Mouse (Mus musculus) brain, adult 10 weeks (tissue): ENCODE data around the gene Pwp2. TPM values are rescaled to one million over a fixed set of nuclear protein-coding genes. Genes with fewer than 3 reads are reported as not detected.

ENCODE experiments used
- polyA plus RNA-seq: library from polyadenylated mRNA; stranded (reverse); fragments of 350-450 nt; fragmentation: Illumina TruSeq; extraction: RNeasy Lipid Tissue Mini Kit (QIAGEN cat#74804); gene quantifications from one replicate; pipeline ENCODE4 v1.2.3, GENCODE M21; 2015; ENCODE audit warnings: low read depth, low replicate concordance

Pwp2 gene
- polyA plus RNA-seq, result 15.9 TPM

DNA sequence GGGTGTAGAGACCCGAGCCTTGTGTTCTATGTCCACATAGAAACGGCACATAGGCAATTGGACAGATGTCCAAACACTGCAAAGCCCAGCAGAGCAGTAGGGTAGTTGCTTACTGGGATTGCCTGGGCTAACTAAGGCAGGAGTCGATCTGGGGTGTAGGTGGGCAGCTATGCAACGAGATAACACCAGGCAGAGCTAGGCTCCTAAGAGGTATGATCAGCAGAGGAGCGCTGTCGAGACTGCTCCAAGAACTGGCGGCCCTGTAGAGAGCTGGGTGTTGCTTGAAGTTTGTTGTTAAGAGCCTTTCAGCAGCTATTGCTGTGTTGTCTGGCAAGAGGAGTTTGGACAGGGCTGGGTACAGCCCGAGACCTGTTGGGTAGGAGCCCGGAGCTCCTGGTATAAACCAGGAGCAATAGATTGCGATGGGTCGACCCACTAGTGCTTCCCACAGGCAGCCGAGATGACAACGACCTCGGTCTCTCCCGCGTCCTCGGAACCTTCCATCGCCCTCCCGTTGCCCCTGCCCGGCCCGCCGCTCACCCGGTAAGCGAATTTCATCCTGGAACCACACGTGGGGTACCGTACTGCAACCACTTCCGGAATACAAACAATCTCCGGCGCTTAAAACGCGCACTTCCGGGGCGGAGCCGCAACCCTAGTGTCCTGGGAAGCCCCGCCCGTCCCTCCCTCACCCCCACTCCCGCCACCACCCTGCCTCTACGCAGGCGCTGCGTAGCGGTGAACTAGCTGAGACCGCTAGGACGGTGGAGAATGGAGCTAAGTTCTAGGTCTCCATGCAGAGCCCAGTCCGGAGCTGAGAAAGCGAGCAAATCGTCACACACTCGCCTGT, at the start of gene Pwp2:
Gene Pwp2, minus strand, starts transcription at position 619 of the 850 bp plus-strand sequence.

DNA sequence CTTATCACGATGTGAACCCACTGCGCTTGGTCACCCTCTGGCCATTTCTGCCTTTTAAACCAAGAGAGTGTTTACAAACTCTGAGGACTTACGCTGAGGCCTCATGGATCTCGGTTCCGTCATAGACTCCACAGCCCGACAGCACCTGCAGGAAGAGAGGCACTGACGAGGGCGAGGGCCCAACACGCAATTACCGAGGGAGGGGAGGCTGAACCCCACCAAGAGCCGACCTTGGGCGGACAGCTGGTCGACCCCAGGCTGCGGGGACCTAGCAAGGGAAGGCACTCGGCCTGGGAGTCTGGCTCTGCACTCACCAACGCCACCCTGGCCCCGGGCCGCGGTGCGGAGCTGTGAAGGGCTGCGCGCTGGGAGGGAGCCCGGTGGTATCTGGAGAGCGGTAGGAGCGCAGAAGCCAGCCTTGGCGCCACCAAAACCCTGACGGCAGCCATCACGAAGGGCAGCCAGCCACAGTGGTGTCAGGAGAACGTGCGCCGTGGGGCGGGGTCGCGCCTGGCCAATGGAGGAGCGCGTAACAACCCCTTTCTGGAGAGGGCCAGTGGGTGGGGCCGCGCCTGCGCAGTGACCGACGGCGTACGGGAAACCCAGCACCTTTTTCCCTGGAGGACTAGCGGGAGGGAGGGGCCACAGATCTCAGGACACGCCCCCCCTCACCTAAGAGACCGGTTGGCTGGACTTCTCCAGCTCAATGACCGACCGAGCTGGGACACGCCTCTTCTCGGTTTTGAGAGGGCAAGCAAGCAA, 15.5 kb downstream of the Pwp2 start, which contains the start of gene D10Jhu81e:
Gene D10Jhu81e, minus strand, starts transcription at position 502 of the 762 bp plus-strand sequence.

Other genes with a start within 250 kb of the Pwp2 start
- 19.7 TPM for gene Trpm2, start 214.6 kb downstream of the Pwp2 start, polyA plus RNA-seq
- 41.3 TPM for gene 1810043G02Rik, start 206.6 kb downstream of the Pwp2 start, polyA plus RNA-seq
- 90.2 TPM for gene Pfkl, start 175.1 kb downstream of the Pwp2 start, polyA plus RNA-seq
- gene Dnmt3l, start 143.2 kb downstream of the Pwp2 start, polyA plus RNA-seq, result not detected
- not detected for gene Aire, start 141.5 kb downstream of the Pwp2 start, polyA plus RNA-seq
- gene Icosl, start 115.8 kb downstream of the Pwp2 start, polyA plus RNA-seq, result 4.7 TPM
- 133 TPM for gene D10Jhu81e, start 15.4 kb downstream of the Pwp2 start, polyA plus RNA-seq
- 56.0 TPM for gene Trappc10, start 59.5 kb upstream of the Pwp2 start, polyA plus RNA-seq
- 156 TPM for gene Agpat3, start 167.3 kb upstream of the Pwp2 start, polyA plus RNA-seq
- 334 TPM for gene Rrp1, start 227.9 kb upstream of the Pwp2 start, polyA plus RNA-seq
- 107 TPM for gene Cstb, start 240.5 kb upstream of the Pwp2 start, polyA plus RNA-seq